Mouse (Mus musculus) spleen, adult 2 months (tissue): Measurements from ENCODE around the gene Tcea2.

Experiments
- CTCF ChIP-seq: fragments of 200-500 bp; IDR thresholded peaks from 2 replicates; pipeline ENCODE4 v1.5.1; 2011; ENCODE audit warnings: mild to moderate bottlenecking, inconsistent platforms; ENCODE audit not compliant: insufficient read depth, insufficient read length, insufficient replicate concordance; ENCODE audit errors: extremely low read depth
- POLR2A ChIP-seq: fragments of 200-500 bp; IDR thresholded peaks from 2 replicates; pipeline ENCODE4 v1.6.1; 2011; ENCODE audit warnings: low read depth, low read length, inconsistent platforms

GRCm38 (mm10) chr2:181676424-181676823, 3.7 kb upstream of the Tcea2 start:
- TF ChIP-seq POLR2A: no peak
- no peak for TF ChIP-seq CTCF
